In the genomic region with DNA sequence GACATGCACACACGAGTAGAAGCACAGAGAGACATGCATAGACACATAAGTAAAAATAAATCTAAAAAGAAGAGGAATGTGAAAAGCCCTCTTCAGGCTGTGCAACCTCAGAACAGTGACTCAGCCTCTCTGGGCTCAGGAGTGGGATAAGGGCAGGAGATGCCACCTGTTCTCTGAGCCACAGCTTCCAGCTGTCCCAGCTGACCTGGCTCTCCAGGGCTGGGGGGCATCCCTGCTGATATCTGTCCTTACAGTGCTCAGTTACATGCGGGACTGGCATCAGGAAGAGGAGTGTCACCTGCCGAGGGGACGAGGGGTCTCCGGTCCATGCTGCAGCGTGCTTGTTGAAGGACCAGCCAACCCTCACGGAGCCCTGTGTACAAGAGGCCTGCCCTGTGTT, we compare ENCODE assay signal across 31 mouse cellular contexts. TPM values are rescaled to one million over a fixed set of nuclear protein-coding genes. Genes with fewer than 3 reads are reported as not detected.
"Had no signal": no experiment of that assay in that cellular context is flagged by ENCODE, and none has a peak within 500 bp of the region (broad histone marks: within the 10 kb centered on the region; RNA-seq: fewer than 3 reads in every experiment).

No protein-coding gene starts in this region.

- H3K4me1 ChIP-seq: embryonic facial prominence, embryonic 12.5 days; embryonic facial prominence, embryonic 13.5 days; embryonic facial prominence, embryonic 15.5 days; forebrain, embryonic 13.5 days; forebrain, embryonic 15.5 days had no signal

- H3K27me3 ChIP-seq: embryonic facial prominence, embryonic 12.5 days; embryonic facial prominence, embryonic 13.5 days; embryonic facial prominence, embryonic 15.5 days; forebrain, embryonic 12.5 days; forebrain, embryonic 13.5 days; forebrain, embryonic 15.5 days had no signal

- H3K4me2 ChIP-seq: embryonic facial prominence, embryonic 12.5 days; embryonic facial prominence, embryonic 13.5 days; embryonic facial prominence, embryonic 15.5 days; forebrain, embryonic 12.5 days; forebrain, embryonic 13.5 days; forebrain, embryonic 15.5 days had no signal

- H3K9me3 ChIP-seq: embryonic facial prominence, embryonic 10.5 days; embryonic facial prominence, embryonic 12.5 days; embryonic facial prominence, embryonic 13.5 days; embryonic facial prominence, embryonic 15.5 days; forebrain, embryonic 10.5 days; forebrain, embryonic 12.5 days; forebrain, embryonic 13.5 days; forebrain, embryonic 15.5 days had no signal

- H3K27ac ChIP-seq: embryonic facial prominence, embryonic 10.5 days; embryonic facial prominence, embryonic 12.5 days; embryonic facial prominence, embryonic 13.5 days; embryonic facial prominence, embryonic 15.5 days; forebrain, embryonic 10.5 days; forebrain, embryonic 12.5 days; forebrain, embryonic 13.5 days; forebrain, embryonic 15.5 days; gastrocnemius, adult 2 months had no signal

- H3K36me3 ChIP-seq: embryonic facial prominence, embryonic 10.5 days; embryonic facial prominence, embryonic 12.5 days; embryonic facial prominence, embryonic 13.5 days; embryonic facial prominence, embryonic 15.5 days; forebrain, embryonic 10.5 days; forebrain, embryonic 12.5 days; forebrain, embryonic 15.5 days had no signal

- DNase-seq: cerebellum, adult 18-20 months; cerebellum, adult 2 months; cerebellum, adult 8-10 months; cerebellum, adult 9-10 months; cerebellum, adult 9-11 months; cerebellum, postnatal 10 days; cerebellum, postnatal 14 days; cerebellum, postnatal 25 days; cerebellum, postnatal 36 days; embryo, embryonic 11 days; forebrain, postnatal 0 days; gastrocnemius, adult 2 months; gastrocnemius, postnatal 10 days; gastrocnemius, postnatal 14 days; gastrocnemius, postnatal 25 days; gastrocnemius, postnatal 36 days; heart, adult 11 months had no signal

- H3K9ac ChIP-seq: embryonic facial prominence, embryonic 12.5 days; embryonic facial prominence, embryonic 13.5 days; embryonic facial prominence, embryonic 15.5 days; forebrain, embryonic 12.5 days; forebrain, embryonic 13.5 days; forebrain, embryonic 15.5 days; forebrain, postnatal 0 days had no signal

- ATAC-seq: forebrain, embryonic 13.5 days; forebrain, embryonic 14.5 days; forebrain, embryonic 15.5 days; forebrain, embryonic 16.5 days; forebrain, postnatal 0 days had no signal

- H3K4me3 ChIP-seq: embryonic facial prominence, embryonic 10.5 days; embryonic facial prominence, embryonic 12.5 days; embryonic facial prominence, embryonic 13.5 days; embryonic facial prominence, embryonic 15.5 days; erythroblast, embryonic 14.5 days; forebrain, embryonic 10.5 days; forebrain, embryonic 12.5 days; forebrain, embryonic 13.5 days; forebrain, embryonic 15.5 days; gastrocnemius, adult 2 months had no signal

RNA-seq across cellular contexts. Expression of a gene that starts 13.3 kb away (rescaled TPM):
- total RNA-seq: common myeloid progenitor, adult 5-6 weeks; granulocyte monocyte progenitor cell, adult 5-6 weeks had no signal
- polyA plus RNA-seq: embryonic facial prominence, embryonic 11.5 days; erythroblast, embryonic 14.5 days had no signal
